Mouse (Mus musculus) forebrain, embryonic 16.5 days (tissue): Measurements from ENCODE around the gene Susd1. TPM values are rescaled to one million over a fixed set of nuclear protein-coding genes. Genes with fewer than 3 reads are reported as not detected.

Experiments used
- ATAC-seq: fragments of 200-750 bp; cut with Nextera tagmentation; 2 replicates; pipeline ENCODE4 v1.8.0; 2017; ENCODE audit warnings: mild to moderate bottlenecking, moderate library complexity
- H3K27ac ChIP-seq: fragments of 300-500 bp; sonication (generic); 2 replicates; pipeline ENCODE4 v1.5.1; 2014; ENCODE audit warnings: low read length, control low read depth
- H3K27me3 ChIP-seq: fragments of 300-500 bp; sonication (generic); replicated peaks from 2 replicates; pipeline ENCODE4 v1.6.1; 2014; ENCODE audit warnings: low read length; ENCODE audit not compliant: control insufficient read depth, insufficient read depth
- H3K36me3 ChIP-seq: fragments of 300-500 bp; sonication (generic); 2 replicates; pipeline ENCODE4 v1.6.1; 2014; ENCODE audit not compliant: control insufficient read depth, insufficient read depth
- H3K4me1 ChIP-seq: fragments of 300-500 bp; sonication (generic); replicated peaks from 2 replicates; pipeline ENCODE4 v1.6.1; 2014; ENCODE audit warnings: low read length; ENCODE audit not compliant: control insufficient read depth, insufficient read depth
- H3K4me2 ChIP-seq: fragments of 300-500 bp; sonication (generic); 2 replicates; pipeline ENCODE4 v1.6.1; 2014; ENCODE audit warnings: mild to moderate bottlenecking, low read length, control low read depth
- H3K4me3 ChIP-seq: fragments of 300-500 bp; sonication (generic); replicated peaks from 2 replicates; pipeline ENCODE4 v1.5.1; 2014; ENCODE audit warnings: mild to moderate bottlenecking, low read length, control low read depth
- H3K9ac ChIP-seq: fragments of 300-500 bp; sonication (generic); replicated peaks from 2 replicates; pipeline ENCODE4 v1.6.1; 2014; ENCODE audit warnings: low read depth, low read length, control low read depth
- H3K9me3 ChIP-seq: fragments of 300-500 bp; sonication (generic); 2 replicates; pipeline ENCODE4 v1.6.1; 2016; ENCODE audit warnings: low read length; ENCODE audit not compliant: control insufficient read depth
- WGBS: fragments of 180-500 bp; shearing (Covaris S2); extraction: QIAGEN DNeasy Blood & Tissue Kit; methylation state at CpG from one replicate; pipeline ENCODE4 v1.1.7; 2014; 5-methylcytosine and 5-hydroxymethylcytosine counted together
- polyA plus RNA-seq: library from polyadenylated mRNA; unstranded; fragments of >200 nt; fragmentation: Nextera tagmentation; extraction: Ambion mirVana; gene quantifications from 2 replicates; pipeline ENCODE4 v1.2.1, GENCODE M21; 2015

Gene Susd1
- polyA plus RNA-seq, 1 experiment from 2014 or later, result 1.8 TPM

DNA sequence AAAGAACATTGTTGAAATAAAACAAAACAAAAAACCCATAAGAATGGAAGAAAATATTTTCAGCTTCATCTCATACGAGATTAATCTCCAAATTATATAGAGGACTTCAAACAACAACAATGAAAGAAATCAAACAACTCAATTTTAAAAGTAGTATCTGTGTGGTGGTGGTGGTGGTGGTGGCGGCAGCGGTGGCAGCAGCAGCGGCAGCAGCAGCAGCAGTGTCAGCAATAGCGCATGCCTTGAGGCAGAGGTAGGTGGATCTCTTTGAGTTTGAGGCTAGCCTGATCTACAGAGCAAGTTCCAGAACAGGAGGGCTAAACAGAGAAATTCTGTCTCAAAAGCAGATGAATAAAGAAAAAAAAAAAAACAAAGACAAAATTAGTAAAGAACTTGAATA, 110.4 kb downstream of the Susd1 start:
- no peak overlapping the region for H3K4me3 ChIP-seq
- peaks cover 17% of the 10 kb centered on the region for H3K4me1 ChIP-seq
- WGBS, result 92% methylated on average over 5 of the region's 5 CpGs
- no peaks in the 10 kb centered on the region for H3K9me3 ChIP-seq
- H3K36me3 ChIP-seq, result no peaks in the 10 kb centered on the region
- no peak overlapping the region for H3K4me2 ChIP-seq
- no peak overlapping the region for H3K9ac ChIP-seq
- no peak for ATAC-seq
- H3K27me3 ChIP-seq, result no peaks in the 10 kb centered on the region
- H3K27ac ChIP-seq, result no peak overlapping the region

DNA sequence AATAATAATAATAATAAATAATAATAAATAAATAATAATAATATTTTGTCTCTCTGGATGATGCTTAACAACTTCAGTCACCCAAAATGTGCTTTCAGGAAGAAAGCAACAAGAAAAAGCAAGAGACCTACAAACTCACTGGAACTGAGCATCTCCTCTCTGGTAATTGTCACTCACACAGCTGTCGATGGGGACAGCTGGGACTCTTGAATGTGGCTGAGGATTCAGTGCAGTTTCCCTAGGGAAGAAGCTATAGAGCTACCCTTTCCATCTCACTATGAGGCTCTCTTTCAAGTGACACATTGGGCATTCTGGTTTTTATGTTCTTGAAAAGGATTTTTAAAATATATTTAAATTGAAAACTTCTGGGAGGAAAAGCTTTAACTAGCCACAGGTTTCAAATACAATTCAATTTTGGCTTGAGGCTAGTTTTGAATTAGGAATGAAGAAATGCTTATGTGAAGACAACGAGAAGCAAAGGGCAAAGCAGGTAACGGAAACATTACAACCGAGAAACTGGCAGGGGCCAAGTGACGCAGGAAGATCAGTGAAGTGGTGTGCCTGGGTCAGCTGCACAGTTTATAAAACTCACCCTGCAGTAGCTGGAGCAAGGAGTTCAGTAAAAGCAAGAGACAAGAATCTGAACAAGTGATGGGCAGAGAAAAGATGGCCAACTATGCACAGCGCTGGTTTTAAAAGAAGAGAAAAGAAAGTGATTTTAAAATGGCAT, 112.2 kb downstream of the Susd1 start:
- 92% methylated on average over 6 of the region's 6 CpGs for WGBS
- no peaks in the 10 kb centered on the region for H3K9me3 ChIP-seq
- no peak for ATAC-seq
- H3K9ac ChIP-seq, result no peak overlapping the region
- H3K4me3 ChIP-seq, result no peak overlapping the region
- peaks cover 21% of the 10 kb centered on the region for H3K4me1 ChIP-seq
- H3K4me2 ChIP-seq, result no peak overlapping the region
- no peak overlapping the region for H3K27ac ChIP-seq
- H3K27me3 ChIP-seq, result no peaks in the 10 kb centered on the region
- H3K36me3 ChIP-seq, result no peaks in the 10 kb centered on the region

DNA sequence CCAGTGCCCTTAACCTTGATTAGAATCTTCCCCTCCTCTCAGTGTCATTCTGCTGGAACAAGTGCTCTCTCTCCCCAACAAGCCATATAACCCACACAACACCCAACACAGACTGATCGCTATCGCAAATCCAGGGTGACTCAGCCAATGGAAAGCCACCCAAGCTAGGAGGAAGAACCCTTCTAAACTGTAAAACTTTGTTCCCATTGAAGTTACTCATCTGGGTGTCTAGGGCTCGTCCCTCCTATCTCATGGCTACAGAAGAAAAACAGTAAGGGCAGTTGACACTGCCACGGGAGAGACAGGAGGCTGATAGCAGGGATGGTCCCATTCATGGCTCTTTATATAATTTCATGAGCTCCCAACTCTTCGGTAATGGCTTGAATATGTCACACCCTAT, 114.1 kb downstream of the Susd1 start:
- Histone ChIP-seq H3K4me3 (no peak overlapping the region), H3K27me3 (no peaks in the 10 kb centered on the region), H3K9me3 (no peaks in the 10 kb centered on the region), H3K36me3 (no peaks in the 10 kb centered on the region), H3K27ac (no peak overlapping the region), H3K9ac (no peak overlapping the region), H3K4me2 (no peak overlapping the region), H3K4me1 (peaks cover 22% of the 10 kb centered on the region)
- ATAC-seq, result no peak
- 93% methylated on average over 5 of the region's 5 CpGs for WGBS

DNA sequence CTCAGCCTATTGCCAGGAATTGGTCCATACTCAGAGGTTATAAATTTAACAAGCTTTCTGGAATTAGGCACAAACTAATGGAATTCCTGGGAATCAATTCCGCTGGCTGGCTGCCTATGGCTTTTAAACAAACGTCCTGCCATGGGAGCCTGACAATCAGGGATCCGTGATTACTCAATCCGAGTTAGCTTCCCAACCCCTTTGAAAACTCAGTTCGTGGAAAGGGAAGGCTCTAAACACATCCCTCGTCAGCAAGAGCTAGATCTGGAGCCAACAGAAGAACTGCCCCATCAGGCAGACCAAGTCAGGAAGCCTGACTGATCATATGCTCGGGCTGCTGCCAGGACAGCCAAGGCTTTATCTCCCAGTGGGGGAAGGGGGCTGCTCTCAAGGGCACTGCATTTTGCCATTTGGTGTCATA, 115.2 kb downstream of the Susd1 start:
- 8% methylated on average over 7 of the region's 7 CpGs for WGBS
- Histone ChIP-seq H3K4me3 (no peak overlapping the region), H3K9ac (no peak overlapping the region), H3K4me1 (peaks cover 22% of the 10 kb centered on the region), H3K27me3 (no peaks in the 10 kb centered on the region), H3K27ac (no peak overlapping the region), H3K4me2 (no peak overlapping the region), H3K36me3 (no peaks in the 10 kb centered on the region), H3K9me3 (no peaks in the 10 kb centered on the region)
- ATAC-seq, result no peak

DNA sequence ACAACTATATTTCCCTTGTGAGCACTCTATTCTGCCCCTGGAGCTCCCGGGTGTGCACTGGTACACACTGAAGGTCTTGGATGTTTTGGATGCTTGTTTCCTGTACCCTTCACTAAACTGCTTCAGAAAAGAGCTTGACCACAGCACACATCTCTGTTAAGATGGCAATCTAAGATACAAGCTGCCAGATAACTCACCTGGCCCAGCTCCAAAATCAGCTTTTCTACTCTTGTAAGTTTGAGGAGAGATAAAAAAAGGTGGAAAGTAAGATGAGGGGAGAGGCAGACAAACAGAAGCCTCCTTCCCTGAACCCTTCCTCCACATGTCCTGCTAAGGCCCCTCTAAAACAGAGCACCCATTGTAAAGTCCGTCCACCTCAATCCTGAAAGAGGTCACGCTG, 115.7 kb downstream of the Susd1 start:
- ATAC-seq, result no peak
- Histone ChIP-seq H3K27me3 (no peaks in the 10 kb centered on the region), H3K9me3 (no peaks in the 10 kb centered on the region), H3K4me3 (no peak overlapping the region), H3K4me1 (peaks cover 22% of the 10 kb centered on the region), H3K4me2 (no peak overlapping the region), H3K9ac (no peak overlapping the region), H3K36me3 (no peaks in the 10 kb centered on the region), H3K27ac (no peak overlapping the region)
- WGBS, result 37% methylated on average over 3 of the region's 3 CpGs

DNA sequence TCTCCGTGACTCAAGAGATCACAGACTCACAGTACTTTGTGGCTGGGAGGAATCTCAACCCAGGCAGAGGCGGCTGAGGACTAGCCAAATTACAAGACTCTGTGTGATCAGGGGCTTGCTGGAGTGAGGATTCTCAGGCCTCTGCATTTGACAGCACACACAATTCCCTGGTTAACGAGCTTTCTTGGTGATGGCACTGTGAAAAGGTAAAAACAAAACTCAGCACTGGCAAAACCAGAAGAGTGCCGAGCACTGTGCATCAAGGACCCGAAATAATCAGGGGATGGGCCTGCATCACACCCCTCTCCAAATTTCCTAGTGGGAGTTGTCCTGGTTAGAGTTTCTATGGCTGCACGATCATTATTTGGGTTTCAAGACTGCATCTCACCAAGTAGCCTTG, 116.4 kb downstream of the Susd1 start:
- H3K27ac ChIP-seq, result no peak overlapping the region
- no peaks in the 10 kb centered on the region for H3K36me3 ChIP-seq
- 53% methylated on average over 6 of the region's 6 CpGs for WGBS
- H3K9me3 ChIP-seq, result no peaks in the 10 kb centered on the region
- peaks cover 22% of the 10 kb centered on the region for H3K4me1 ChIP-seq
- no peaks in the 10 kb centered on the region for H3K27me3 ChIP-seq
- H3K4me2 ChIP-seq, result no peak overlapping the region
- no peak overlapping the region for H3K4me3 ChIP-seq
- ATAC-seq, result no peak
- H3K9ac ChIP-seq, result no peak overlapping the region

DNA sequence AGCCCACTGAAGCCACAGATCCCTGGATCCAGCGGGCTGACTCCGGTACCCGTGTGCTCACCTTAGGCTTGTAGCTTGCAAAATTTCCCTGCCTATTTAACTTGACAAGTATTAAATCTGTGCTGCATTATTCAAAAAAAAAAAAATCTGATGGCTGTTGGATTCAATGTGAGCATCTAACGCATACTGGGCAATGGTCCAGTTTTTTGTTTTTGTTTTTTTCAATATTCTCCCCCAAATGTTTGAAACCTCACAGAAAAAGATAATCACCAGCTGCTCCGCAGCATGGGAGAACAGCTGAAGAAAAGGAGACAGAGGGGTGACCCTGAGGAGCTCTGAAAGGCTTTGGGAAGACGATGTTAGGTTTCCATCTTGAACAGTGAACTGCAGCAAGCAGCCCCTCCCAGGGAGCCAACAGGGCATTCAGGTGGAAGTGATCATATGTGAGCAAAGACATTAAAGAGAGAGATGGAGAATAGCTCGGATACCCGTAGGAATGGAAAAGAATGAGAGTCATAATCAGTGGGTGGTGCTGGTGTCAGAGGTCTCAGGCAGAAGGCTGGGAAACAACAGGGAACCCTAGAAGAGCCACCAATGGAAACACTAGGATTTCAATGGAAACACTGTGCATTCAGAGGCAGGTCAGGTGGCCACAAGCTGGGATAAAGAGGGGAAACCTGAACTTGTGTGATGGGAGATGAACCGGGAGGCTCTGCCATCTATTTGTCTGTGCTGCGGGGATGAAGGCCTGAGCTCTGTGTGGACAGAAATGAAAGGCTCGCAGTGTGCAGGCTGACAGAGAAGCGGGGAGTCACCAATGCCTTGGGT, 117.0 kb downstream of the Susd1 start:
- Histone ChIP-seq H3K27ac (no peak overlapping the region), H3K9ac (no peak overlapping the region), H3K4me3 (no peak overlapping the region), H3K4me2 (no peak overlapping the region; the same call in 1 of the 2 replicates), H3K4me1 (peaks cover 22% of the 10 kb centered on the region), H3K27me3 (no peaks in the 10 kb centered on the region), H3K9me3 (no peaks in the 10 kb centered on the region), H3K36me3 (no peaks in the 10 kb centered on the region)
- ATAC-seq, result peak; percentile 57
- WGBS, result 34% methylated on average over 12 of the region's 12 CpGs

DNA sequence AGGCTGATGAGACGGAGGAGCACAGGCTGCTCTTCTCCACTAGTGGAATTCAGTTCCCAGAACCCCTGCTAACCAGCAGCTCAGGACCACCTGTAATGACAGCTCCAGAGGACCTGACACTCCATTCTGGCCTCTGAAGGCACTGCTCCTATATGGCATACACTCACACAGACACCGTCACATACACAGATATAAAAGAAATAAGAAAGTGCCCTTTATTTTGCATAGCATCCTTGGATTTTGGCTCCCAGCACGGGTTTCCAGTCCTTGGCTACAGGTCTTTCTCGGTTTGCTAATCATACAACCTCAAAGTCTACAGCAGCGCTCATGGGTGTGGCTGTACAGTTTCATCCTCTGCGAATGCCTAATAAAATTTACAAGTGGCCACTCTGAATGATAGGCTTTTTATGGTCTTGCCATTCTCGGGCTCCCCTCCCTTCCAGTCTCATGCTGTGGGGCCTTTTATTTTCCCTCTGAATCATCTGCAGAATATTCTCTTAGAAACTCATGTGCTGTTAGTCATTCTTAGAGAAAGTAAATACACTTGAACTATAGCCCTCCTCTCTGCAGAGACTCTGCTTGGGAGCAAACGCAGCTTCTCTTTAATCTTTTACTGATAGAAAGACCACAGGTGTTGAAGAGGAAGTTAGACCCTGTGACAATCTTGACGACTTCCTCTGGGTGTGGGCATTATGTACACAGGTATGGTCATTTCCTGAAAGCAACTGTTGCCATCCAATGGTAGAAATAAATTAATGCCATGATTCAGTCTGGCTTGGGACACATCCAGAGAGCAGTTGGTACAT, 119.1 kb downstream of the Susd1 start:
- no peaks in the 10 kb centered on the region for H3K36me3 ChIP-seq
- ATAC-seq, result no peak
- H3K9me3 ChIP-seq, result no peaks in the 10 kb centered on the region
- H3K27ac ChIP-seq, result no peak overlapping the region
- H3K4me2 ChIP-seq, result no peak overlapping the region
- no peaks in the 10 kb centered on the region for H3K27me3 ChIP-seq
- H3K4me1 ChIP-seq, result peaks cover 22% of the 10 kb centered on the region
- no peak overlapping the region for H3K4me3 ChIP-seq
- H3K9ac ChIP-seq, result no peak overlapping the region
- 76% methylated on average over 9 of the region's 9 CpGs for WGBS

DNA sequence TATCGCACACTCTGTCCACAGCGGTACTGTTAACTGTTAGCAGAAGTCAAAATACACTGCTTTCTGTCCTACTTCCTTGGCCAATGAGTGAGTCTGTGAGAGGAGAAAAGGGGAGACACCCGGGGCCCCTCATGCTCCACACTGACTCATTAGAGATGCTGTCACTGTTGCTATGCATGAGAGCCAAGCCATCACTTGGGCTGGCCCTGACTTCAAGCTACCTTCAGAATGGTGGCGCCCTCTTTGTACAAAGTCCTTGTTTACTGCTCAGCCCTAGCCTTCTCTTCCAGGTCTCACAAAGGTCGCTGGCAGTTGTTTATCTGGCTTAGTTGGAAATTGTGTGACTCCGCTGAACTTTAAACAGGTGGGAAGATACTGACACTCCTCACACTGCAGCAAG, 119.8 kb downstream of the Susd1 start:
- Histone ChIP-seq H3K9ac (no peak overlapping the region), H3K27ac (no peak overlapping the region), H3K4me1 (peaks cover 22% of the 10 kb centered on the region), H3K4me2 (no peak overlapping the region), H3K4me3 (no peak overlapping the region), H3K9me3 (no peaks in the 10 kb centered on the region), H3K36me3 (no peaks in the 10 kb centered on the region), H3K27me3 (no peaks in the 10 kb centered on the region)
- no peak for ATAC-seq
- WGBS, result 88% methylated on average over 6 of the region's 6 CpGs
